Mouse (Mus musculus) kidney, adult 2 months (tissue): ENCODE results near the gene Pdhb. TPM values are rescaled to one million over a fixed set of nuclear protein-coding genes. Genes with fewer than 3 reads are reported as not detected.

Experiments used
- DNase-seq: peaks from one replicate; pipeline ENCODE4 v3.0.0; 2021
- H3K27ac ChIP-seq: fragments of 200-500 bp; 2 replicates; pipeline ENCODE4 v1.5.1; 2012; ENCODE audit warnings: low read depth, low read length, control low read depth, inconsistent platforms; ENCODE audit not compliant: insufficient read depth
- H3K27me3 ChIP-seq: fragments of 200-500 bp; replicated peaks from 2 replicates; pipeline ENCODE4 v1.6.1; 2012; ENCODE audit warnings: mild to moderate bottlenecking, moderate library complexity, low read length, inconsistent platforms; ENCODE audit not compliant: control insufficient read depth, insufficient read depth
- H3K36me3 ChIP-seq: fragments of 200-500 bp; 2 replicates; pipeline ENCODE4 v1.6.1; 2012; ENCODE audit warnings: mild to moderate bottlenecking, moderate library complexity, low read length, inconsistent platforms; ENCODE audit not compliant: control insufficient read depth, insufficient read depth
- H3K4me1 ChIP-seq: fragments of 200-500 bp; 2 replicates; pipeline ENCODE4 v1.6.1; 2011; ENCODE audit warnings: low read length; ENCODE audit not compliant: control insufficient read depth, insufficient read depth
- H3K4me3 ChIP-seq: fragments of 200-500 bp; 2 replicates; pipeline ENCODE4 v1.5.1; 2011; ENCODE audit warnings: mild to moderate bottlenecking, low read depth, low read length, control low read depth; ENCODE audit not compliant: insufficient read depth
- CTCF ChIP-seq: fragments of 200-500 bp; conservative IDR thresholded peaks from 2 replicates; pipeline ENCODE4 v1.5.1; 2011; ENCODE audit warnings: low read depth, mild to moderate bottlenecking, control low read depth, low read length, moderate library complexity, mixed read lengths; ENCODE audit not compliant: insufficient read depth, insufficient read length
- POLR2A ChIP-seq: fragments of 200-500 bp; IDR thresholded peaks from one replicate; pipeline ENCODE4 v1.6.1; 2011; ENCODE audit warnings: low read depth, low read length, control low read depth
- WGBS: fragments of 180-500 bp; shearing (Covaris S2); methylation state at CpG from one replicate; pipeline ENCODE4 v1.1.7; 2018; 5-methylcytosine and 5-hydroxymethylcytosine counted together
- polyA plus RNA-seq: library from polyadenylated mRNA; depleted of rRNA; stranded (reverse); fragments of >200 nt; gene quantifications from 2 replicates; pipeline ENCODE4 v1.2.3, GENCODE M21; 2012; rRNA removed

The Pdhb gene
- polyA plus RNA-seq, 1 experiment, result 134 TPM

- Histone ChIP-seq H3K36me3 (no peaks in the 10 kb centered on the region), H3K4me1 (no peaks in the 10 kb centered on the region), H3K4me3 (no peak overlapping the region), H3K27me3 (no peaks in the 10 kb centered on the region), H3K27ac (no peak overlapping the region)
- TF ChIP-seq POLR2A (no peak), CTCF (no peak)
- WGBS, result 99% methylated on average over 2 of the region's 2 CpGs
- DNase-seq, result no peak
These were observed 55.5 kb downstream of the Pdhb start for GRCm38 (mm10) chr14:8117371-8117770.

Other genes starting within 250 kb of the Pdhb start
- not detected in 2 replicates for gene Gm45521, start 215.7 kb downstream of the Pdhb start, polyA plus RNA-seq
- 0.37 and 3.0 TPM in 2 replicates for gene Dnase1l3, start 178.5 kb downstream of the Pdhb start, polyA plus RNA-seq
- gene Abhd6, start 170.1 kb downstream of the Pdhb start, polyA plus RNA-seq, result 37.4 and 38.9 TPM in 2 replicates
- gene Rpp14, start 92.7 kb downstream of the Pdhb start, polyA plus RNA-seq, result 9.0 and 13.8 TPM in 2 replicates
- gene Pxk, start 74.8 kb downstream of the Pdhb start, polyA plus RNA-seq, result 36.8 and 42.9 TPM in 2 replicates
- 16.2 and 17.2 TPM in 2 replicates for gene Kctd6, start 41.1 kb upstream of the Pdhb start, polyA plus RNA-seq
- gene Acox2, start 86.3 kb upstream of the Pdhb start, polyA plus RNA-seq, result 190 and 252 TPM in 2 replicates
- 119 and 151 TPM in 2 replicates for gene Fam107a, start 145.0 kb upstream of the Pdhb start, polyA plus RNA-seq
- 1.3 and 1.5 TPM in 2 replicates for gene Oit1, start 205.7 kb upstream of the Pdhb start, polyA plus RNA-seq